Mouse (Mus musculus) thymus, adult 2 months (tissue): ENCODE measurements around the gene Agpat3. TPM values are rescaled to one million over a fixed set of nuclear protein-coding genes. Genes with fewer than 3 reads are reported as not detected.

Experiments
- DNase-seq: peaks from one replicate; pipeline ENCODE4 v3.0.0; 2021
- H3K27ac ChIP-seq: fragments of 200-500 bp; 2 replicates; pipeline ENCODE4 v1.5.1; 2012; ENCODE audit warnings: low read length, control low read depth; ENCODE audit not compliant: control insufficient read depth, insufficient read depth
- H3K27me3 ChIP-seq: fragments of 200-500 bp; 2 replicates; pipeline ENCODE4 v1.6.1; 2012; ENCODE audit warnings: mild to moderate bottlenecking, low read length, moderate library complexity, mixed read lengths; ENCODE audit not compliant: control insufficient read depth, insufficient read depth
- H3K36me3 ChIP-seq: fragments of 200-500 bp; 2 replicates; pipeline ENCODE4 v1.6.1; 2012; ENCODE audit warnings: mild to moderate bottlenecking, low read length, moderate library complexity; ENCODE audit not compliant: control insufficient read depth, insufficient read depth
- H3K4me1 ChIP-seq: fragments of 200-500 bp; replicated peaks from 2 replicates; pipeline ENCODE4 v1.6.1; 2012; ENCODE audit warnings: low read length; ENCODE audit not compliant: control insufficient read depth, insufficient read depth
- H3K4me3 ChIP-seq: fragments of 200-500 bp; 2 replicates; pipeline ENCODE4 v1.5.1; 2012; ENCODE audit warnings: mild to moderate bottlenecking, low read length, control low read depth, moderate library complexity; ENCODE audit not compliant: control insufficient read depth, insufficient read depth
- CTCF ChIP-seq: fragments of 200-500 bp; IDR thresholded peaks from 2 replicates; pipeline ENCODE4 v1.5.1; 2012; ENCODE audit warnings: mild to moderate bottlenecking, control low read depth, low read length, moderate library complexity, borderline replicate concordance; ENCODE audit not compliant: control insufficient read depth, poor library complexity, insufficient read depth; ENCODE audit errors: extremely low read depth
- POLR2A ChIP-seq: fragments of 200-500 bp; IDR thresholded peaks from 2 replicates; pipeline ENCODE4 v1.6.1; 2012; ENCODE audit warnings: mild to moderate bottlenecking, low read length, control low read depth, moderate library complexity; ENCODE audit not compliant: control insufficient read depth, poor library complexity, insufficient read depth; ENCODE audit errors: extremely low read depth
- WGBS: fragments of 180-500 bp; shearing (Covaris S2); methylation state at CpG from one replicate; pipeline ENCODE4 v1.1.7; 2018; 5-methylcytosine and 5-hydroxymethylcytosine counted together
- polyA plus RNA-seq: library from polyadenylated mRNA; depleted of rRNA; stranded (reverse); fragments of >200 nt; gene quantifications from 2 replicates; pipeline ENCODE4 v1.2.3, GENCODE M21; 2012

The Agpat3 gene
- polyA plus RNA-seq, 1 experiment = 423 TPM

GRCm38 (mm10) chr10:78276242-78276641, 76.0 kb downstream of the Agpat3 start:
- Histone ChIP-seq H3K4me1 (no peaks in the 10 kb centered on the region), H3K36me3 (peaks cover 36% of the 10 kb centered on the region), H3K27ac (no peak overlapping the region), H3K4me3 (no peak overlapping the region), H3K27me3 (no peaks in the 10 kb centered on the region)
- WGBS = 95% methylated on average over 4 of the region's 4 CpGs
- no peak for DNase-seq
- TF ChIP-seq CTCF (no peak), POLR2A (no peak)

GRCm38 (mm10) chr10:78272932-78273331, 79.4 kb downstream of the Agpat3 start:
- Histone ChIP-seq H3K4me3 (no peak overlapping the region), H3K27ac (no peak overlapping the region), H3K36me3 (peaks cover 25% of the 10 kb centered on the region), H3K27me3 (no peaks in the 10 kb centered on the region), H3K4me1 (no peaks in the 10 kb centered on the region)
- no peak for DNase-seq
- TF ChIP-seq CTCF = no peak
- TF ChIP-seq POLR2A = no peak
- WGBS = 75% methylated on average over 9 of the region's 9 CpGs

- H3K4me1 ChIP-seq = peaks cover 5% of the 10 kb centered on the region
- H3K27me3 ChIP-seq = no peaks in the 10 kb centered on the region
- no peaks in the 10 kb centered on the region for H3K36me3 ChIP-seq
- DNase-seq = no peak
- no peak overlapping the region for H3K27ac ChIP-seq
- 75% methylated on average over 3 of the region's 3 CpGs for WGBS
- TF ChIP-seq CTCF (no peak), POLR2A (no peak)
- H3K4me3 ChIP-seq = no peak overlapping the region
Measured at GRCm38 (mm10) chr10:78265881-78266280, 86.4 kb downstream of the Agpat3 start.

- H3K27me3 ChIP-seq = no peaks in the 10 kb centered on the region
- peaks cover 5% of the 10 kb centered on the region for H3K4me1 ChIP-seq
- H3K36me3 ChIP-seq = no peaks in the 10 kb centered on the region
- H3K27ac ChIP-seq = no peak overlapping the region
- no peak for TF ChIP-seq POLR2A
- no peak for TF ChIP-seq CTCF
- H3K4me3 ChIP-seq = no peak overlapping the region
- 16% methylated on average over 3 of the region's 3 CpGs for WGBS
- DNase-seq = no peak
Measured at GRCm38 (mm10) chr10:78264735-78265134, 87.6 kb downstream of the Agpat3 start.

GRCm38 (mm10) chr10:78260916-78261650, 91.2 kb downstream of the Agpat3 start:
- Histone ChIP-seq H3K36me3 (no peaks in the 10 kb centered on the region), H3K4me1 (peaks cover 5% of the 10 kb centered on the region), H3K27ac (no peak overlapping the region), H3K27me3 (no peaks in the 10 kb centered on the region), H3K4me3 (no peak overlapping the region)
- 89% methylated on average over 7 of the region's 7 CpGs for WGBS
- no peak for TF ChIP-seq POLR2A
- no peak for TF ChIP-seq CTCF
- no peak for DNase-seq

- H3K4me3 ChIP-seq = no peak overlapping the region
- H3K27ac ChIP-seq = no peak overlapping the region
- H3K4me1 ChIP-seq = peaks cover 2% of the 10 kb centered on the region
- H3K27me3 ChIP-seq = no peaks in the 10 kb centered on the region
- 82% methylated on average over 5 of the region's 5 CpGs for WGBS
- TF ChIP-seq POLR2A = no peak
- TF ChIP-seq CTCF = no peak
- H3K36me3 ChIP-seq = no peaks in the 10 kb centered on the region
- DNase-seq = no peak
Measured at GRCm38 (mm10) chr10:78260322-78260721, 92.0 kb downstream of the Agpat3 start.
